Mouse (Mus musculus): Measurements from ENCODE around the gene Ulk4.

Gene Ulk4

GRCm38 (mm10) chr9:121018524-121019315 is 258.3 kb downstream of the Ulk4 start:
- no peak for DNase-seq (ENCODE audit: low read depth)

- peak; percentile 30 for DNase-seq (ENCODE audit: low read depth)
Observed at GRCm38 (mm10) chr9:121015810-121016502, 261.0 kb downstream of the Ulk4 start.

- DNase-seq (ENCODE audit: low read depth): no peak
Observed at GRCm38 (mm10) chr9:121011540-121011939, 265.5 kb downstream of the Ulk4 start.

GRCm38 (mm10) chr9:121010544-121010943 is 266.5 kb downstream of the Ulk4 start:
- DNase-seq (ENCODE audit: low read depth): no peak

- peak; percentile 60 for DNase-seq (ENCODE audit: low read depth)
Observed at GRCm38 (mm10) chr9:121005961-121006360, 271.0 kb downstream of the Ulk4 start.

DNA sequence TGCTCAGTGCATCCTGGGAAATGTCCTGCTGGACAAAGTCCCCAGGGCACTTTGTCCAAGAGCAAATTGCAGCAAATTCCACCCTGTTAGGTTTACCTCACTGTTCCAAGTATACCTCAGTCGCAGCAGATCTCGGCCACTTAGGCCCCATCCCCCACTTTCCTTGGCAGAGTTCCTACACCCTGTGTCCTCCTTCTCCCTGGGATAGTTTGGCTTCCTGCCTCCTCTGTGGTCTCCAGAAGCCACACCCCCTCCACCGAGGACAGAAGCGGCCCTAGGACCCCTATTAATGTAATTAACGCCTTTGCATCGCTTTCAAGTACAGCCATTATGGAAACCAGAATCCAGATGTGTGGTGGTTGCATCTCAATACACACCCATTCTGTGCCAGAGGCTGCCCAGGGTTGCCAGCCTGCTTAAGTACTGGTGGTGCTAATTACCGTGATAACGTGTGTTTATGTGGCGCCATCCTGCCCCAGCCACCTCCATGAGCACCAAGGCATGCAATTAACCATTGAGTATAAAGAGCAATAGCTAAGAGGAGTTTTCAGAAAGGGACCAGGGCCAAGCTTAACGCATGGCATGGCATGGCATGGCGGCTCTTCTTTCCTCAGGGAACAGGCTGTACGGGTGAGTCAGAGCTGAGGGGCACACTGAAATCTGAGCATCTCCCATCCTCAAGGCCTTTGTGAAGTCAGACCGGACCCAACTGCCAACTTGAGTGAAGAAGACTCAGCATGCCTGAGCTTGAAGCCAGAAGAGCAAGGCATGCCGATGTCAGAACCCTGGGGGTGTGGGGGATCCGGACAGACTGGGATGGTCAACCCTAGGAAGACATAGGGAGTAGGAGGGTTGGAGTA is 275.1 kb downstream of the Ulk4 start:
- DNase-seq (ENCODE audit: low read depth): no peak

DNA sequence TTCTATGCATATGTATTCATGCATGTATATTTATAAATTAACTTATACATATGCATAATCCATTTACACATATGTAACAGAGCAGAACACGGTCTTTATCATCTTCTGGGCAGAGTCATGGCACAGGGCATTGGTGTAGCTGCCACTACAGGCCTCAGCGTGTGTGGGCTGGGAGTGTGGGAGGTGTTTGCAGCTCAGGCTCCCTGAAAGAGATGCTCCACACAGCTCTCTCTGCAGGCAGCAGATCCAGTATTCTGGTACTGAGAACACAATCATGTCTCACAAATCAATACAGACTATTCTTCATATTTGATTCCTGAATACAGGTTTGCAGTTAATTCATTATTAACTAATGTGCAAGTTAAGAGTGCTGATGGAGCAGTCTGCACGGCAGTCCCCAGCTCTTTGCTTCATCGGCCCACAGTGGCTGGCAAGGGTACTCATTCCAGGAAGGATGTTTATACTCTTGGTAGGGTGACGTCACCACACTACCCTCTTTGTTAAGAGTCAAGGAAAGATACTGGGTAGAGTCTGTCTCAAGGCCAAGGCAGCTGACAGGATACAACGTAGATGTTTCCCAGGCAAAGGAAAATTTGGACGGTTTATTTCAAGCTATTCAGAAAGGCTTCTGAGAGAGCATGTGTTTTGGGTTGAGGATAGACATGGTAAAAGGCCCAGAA is 276.2 kb downstream of the Ulk4 start:
- DNase-seq (ENCODE audit: low read depth): no peak

DNA sequence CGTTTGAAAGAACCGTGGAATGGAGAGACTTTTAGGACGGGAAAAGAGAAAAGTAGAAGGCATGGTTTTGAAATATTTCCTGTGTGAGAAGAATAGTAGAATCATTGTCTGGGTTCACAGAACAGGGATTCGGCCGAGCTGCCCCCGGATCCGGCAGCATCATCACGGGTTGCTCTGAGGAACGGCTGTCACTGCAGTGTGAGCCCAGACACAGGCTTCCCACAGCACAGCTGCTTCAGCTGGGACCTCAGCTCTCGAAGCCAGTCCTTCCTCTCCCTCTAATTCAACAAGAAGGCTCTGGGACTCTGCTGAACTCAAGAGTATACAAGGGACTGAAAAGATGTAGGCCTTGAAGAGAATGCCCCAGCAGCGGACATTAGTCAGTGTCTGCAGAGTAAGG is 278.3 kb downstream of the Ulk4 start:
- no peak for DNase-seq (ENCODE audit: low read depth)

- no peak for DNase-seq (ENCODE audit: low read depth)
Observed at GRCm38 (mm10) chr9:120994223-120995155, 282.5 kb downstream of the Ulk4 start.

DNA sequence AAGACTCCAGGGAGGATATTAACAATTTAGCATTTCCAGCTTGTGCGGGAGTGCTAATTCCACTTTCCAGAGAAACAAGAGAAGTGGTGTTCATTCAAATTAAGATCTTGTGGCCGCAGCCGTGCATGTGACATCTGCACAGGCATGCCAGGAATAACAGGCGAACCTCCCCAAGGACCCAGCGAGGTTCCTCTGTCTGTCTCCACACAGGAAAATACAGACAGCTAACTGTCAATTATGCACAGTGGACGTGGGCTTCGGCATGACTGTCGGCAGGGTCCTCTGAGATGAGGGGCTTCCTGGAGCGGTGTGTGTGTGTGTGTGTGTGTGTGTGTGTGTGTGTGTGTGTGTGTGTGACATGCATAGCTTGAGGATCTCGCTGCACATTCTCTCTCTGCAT is 284.0 kb downstream of the Ulk4 start:
- DNase-seq (ENCODE audit: low read depth): no peak

DNA sequence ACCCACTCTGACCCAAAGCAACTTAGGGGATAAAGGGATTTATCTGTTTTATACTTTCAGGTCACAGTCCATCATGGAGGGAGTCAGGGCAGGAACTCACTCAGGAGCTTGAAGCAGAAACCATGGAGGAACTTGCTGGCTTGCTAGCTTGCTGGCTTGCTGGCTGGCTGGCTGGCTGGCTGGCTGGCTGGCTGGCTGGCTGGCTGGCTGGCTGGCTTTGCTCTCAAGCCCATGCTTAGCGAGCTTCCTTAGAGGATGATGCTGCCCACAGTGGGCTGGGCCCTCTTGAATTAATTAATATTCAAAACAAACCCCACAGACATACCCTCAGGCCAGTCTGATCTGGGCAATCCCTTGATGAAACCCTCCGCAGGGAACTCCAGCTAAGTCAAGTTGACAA is 285.2 kb downstream of the Ulk4 start:
- DNase-seq (ENCODE audit: low read depth): no peak

DNA sequence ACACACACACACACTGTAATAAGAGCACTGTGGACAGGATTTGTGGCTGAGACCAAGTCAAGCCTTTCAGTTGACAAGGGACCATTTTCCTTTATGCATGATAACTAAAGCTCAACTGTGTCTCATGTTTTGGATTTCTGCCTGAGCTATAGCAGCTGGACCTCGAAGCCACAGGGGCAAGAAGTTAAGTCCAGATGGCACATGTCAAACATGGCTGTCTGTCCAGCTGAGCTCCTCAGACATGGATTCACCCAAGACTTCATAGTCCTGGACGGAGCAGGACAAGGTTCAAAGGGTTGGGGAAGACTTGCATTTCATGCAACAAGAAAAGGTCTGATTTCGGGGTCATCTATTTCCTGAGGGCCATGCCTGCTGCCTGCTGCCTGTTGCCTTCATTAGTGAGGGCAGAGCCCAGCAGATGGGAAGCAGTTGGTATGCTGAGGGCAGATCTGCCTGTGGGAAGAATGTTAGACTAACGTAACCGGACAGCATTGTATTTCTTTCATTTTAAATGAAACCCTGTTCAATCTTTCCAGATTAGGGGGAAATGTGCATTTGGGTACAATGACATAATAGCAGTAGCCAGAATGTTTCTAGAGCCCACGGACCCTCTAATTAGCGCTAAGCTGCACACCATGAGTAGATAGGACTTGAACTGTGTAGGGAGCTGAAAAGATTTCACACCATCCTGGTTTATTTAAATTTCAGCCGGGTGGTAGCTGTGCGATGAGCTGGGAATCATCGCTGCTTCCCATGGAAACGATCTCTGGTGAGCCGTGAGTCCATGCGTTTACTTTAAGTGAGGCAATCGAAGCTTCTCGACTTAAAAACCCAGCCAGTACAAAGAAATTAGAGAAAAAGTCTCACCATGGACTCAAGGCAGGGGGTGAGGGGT is 286.9 kb downstream of the Ulk4 start:
- no peak for DNase-seq (ENCODE audit: low read depth)

GRCm38 (mm10) chr9:120988088-120988487 is 288.9 kb downstream of the Ulk4 start:
- DNase-seq (ENCODE audit: low read depth): no peak

DNA sequence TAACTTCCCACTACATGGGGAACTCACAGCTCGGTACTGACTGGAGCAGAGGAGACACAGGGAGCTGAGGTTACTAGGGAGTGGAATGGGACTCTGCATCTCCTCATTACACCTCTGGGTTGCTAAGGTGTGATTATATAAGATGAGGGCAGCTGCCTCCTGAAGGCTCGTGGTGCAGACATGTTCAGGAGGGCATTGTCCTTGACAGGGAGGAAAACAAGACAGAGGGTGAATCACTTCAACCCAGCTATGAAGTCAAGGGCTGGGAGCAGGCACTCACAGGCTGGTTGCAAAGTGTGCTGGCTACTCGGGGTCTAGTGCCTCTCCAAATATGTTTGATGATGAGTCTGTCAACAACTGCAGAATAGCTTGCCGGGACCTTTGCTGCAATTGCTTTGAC is 290.0 kb downstream of the Ulk4 start:
- DNase-seq (ENCODE audit: low read depth): no peak

- DNase-seq (ENCODE audit: low read depth): no peak
Observed at GRCm38 (mm10) chr9:120986255-120986654, 290.7 kb downstream of the Ulk4 start.

GRCm38 (mm10) chr9:120985524-120985923 is 291.5 kb downstream of the Ulk4 start:
- DNase-seq (ENCODE audit: low read depth): no peak

DNA sequence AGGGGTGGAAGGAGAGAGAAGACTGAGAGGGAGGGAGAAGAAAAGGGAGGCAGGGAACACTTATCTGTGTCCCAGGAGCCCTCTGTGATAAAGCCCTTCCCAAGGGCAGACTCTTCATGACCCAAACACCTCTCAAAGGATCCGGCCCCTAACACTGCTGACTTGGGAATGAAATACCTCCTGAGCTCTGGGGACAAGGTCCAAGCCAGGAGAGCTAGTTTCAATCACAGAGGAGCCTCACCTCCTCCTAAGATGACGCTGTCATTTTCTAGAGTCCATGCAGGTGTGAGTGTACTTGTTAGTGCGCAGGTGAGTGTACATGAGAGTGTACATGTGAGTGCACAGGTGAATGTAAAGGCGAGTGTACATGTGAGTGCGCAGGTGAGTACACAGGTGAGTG is 292.0 kb downstream of the Ulk4 start:
- DNase-seq (ENCODE audit: low read depth): no peak

DNA sequence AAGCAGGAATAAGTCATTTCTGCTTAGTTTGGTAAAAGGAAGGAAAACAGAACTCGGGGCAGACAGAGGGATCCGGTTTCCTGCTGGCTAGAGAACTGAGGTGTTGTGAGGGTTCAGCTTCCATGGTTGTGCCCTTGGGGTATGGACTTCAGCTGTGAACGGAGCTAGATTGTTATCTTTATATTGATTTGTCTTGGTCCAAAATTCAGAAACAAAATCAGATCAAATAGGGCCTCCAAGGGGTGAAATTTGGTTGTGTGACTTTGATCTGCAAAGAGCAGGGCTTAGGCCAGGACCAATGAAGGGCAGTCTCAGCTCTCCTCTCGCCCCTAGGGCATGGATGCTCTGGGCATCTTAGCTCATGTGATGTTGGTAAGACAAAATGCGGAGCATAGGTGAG is 292.5 kb downstream of the Ulk4 start:
- DNase-seq (ENCODE audit: low read depth): no peak

GRCm38 (mm10) chr9:120983849-120984248 is 293.1 kb downstream of the Ulk4 start:
- DNase-seq (ENCODE audit: low read depth): no peak

- no peak for DNase-seq (ENCODE audit: low read depth)
Observed at GRCm38 (mm10) chr9:120981777-120982176, 295.2 kb downstream of the Ulk4 start.
